Mouse (Mus musculus) kidney, postnatal 0 days (tissue): ENCODE measurements around the gene Nckap1l. TPM values are rescaled to one million over a fixed set of nuclear protein-coding genes. Genes with fewer than 3 reads are reported as not detected.
A peak's percentile ranks its signal among the peaks of the same experiment; 100 is the strongest.

ENCODE experiments used
- ATAC-seq: fragments of 200-750 bp; cut with Nextera tagmentation; replicated peaks from 2 replicates; pipeline ENCODE4 v1.8.0; 2017; ENCODE audit warnings: low read depth, moderate number of reproducible peaks, moderate TSS enrichment, moderate library complexity; ENCODE audit not compliant: low FRiP score
- DNase-seq: peaks from one replicate; pipeline ENCODE4 v3.0.0-alpha.2; 2016; ENCODE audit warnings: low spot score
- H3K27ac ChIP-seq: fragments of 300-500 bp; sonication (generic); 2 replicates; pipeline ENCODE4 v1.5.1; 2014; ENCODE audit warnings: mild to moderate bottlenecking
- H3K27me3 ChIP-seq: fragments of 300-500 bp; sonication (generic); 2 replicates; pipeline ENCODE4 v1.6.1; 2014; ENCODE audit warnings: low read length, mixed read lengths; ENCODE audit not compliant: insufficient read depth
- H3K36me3 ChIP-seq: fragments of 300-500 bp; sonication (generic); 2 replicates; pipeline ENCODE4 v1.6.1; 2014; ENCODE audit warnings: low read length, mixed read lengths; ENCODE audit not compliant: insufficient read depth
- H3K4me1 ChIP-seq: fragments of 300-500 bp; sonication (generic); replicated peaks from 2 replicates; pipeline ENCODE4 v1.6.1; 2014; ENCODE audit warnings: antibody characterized with exemption, low read length, mixed read lengths; ENCODE audit not compliant: insufficient read depth
- H3K4me2 ChIP-seq: fragments of 300-500 bp; sonication (generic); 2 replicates; pipeline ENCODE4 v1.6.1; 2014; ENCODE audit warnings: mild to moderate bottlenecking, low read length, moderate library complexity, mixed read lengths
- H3K4me3 ChIP-seq: fragments of 300-500 bp; sonication (generic); replicated peaks from 2 replicates; pipeline ENCODE4 v1.5.1; 2014; ENCODE audit warnings: low read depth, low read length
- H3K9ac ChIP-seq: fragments of 300-500 bp; sonication (generic); 2 replicates; pipeline ENCODE4 v1.6.1; 2014; ENCODE audit warnings: low read depth, low read length
- H3K9me3 ChIP-seq: fragments of 300-500 bp; sonication (generic); replicated peaks from 2 replicates; pipeline ENCODE4 v1.6.1; 2016; ENCODE audit warnings: low read length, inconsistent platforms, mixed read lengths
- CTCF ChIP-seq: IDR thresholded peaks from 2 replicates; pipeline ENCODE4 v1.5.1; 2016; ENCODE audit warnings: antibody characterized with exemption, low read depth, mild to moderate bottlenecking, moderate library complexity
- WGBS: fragments of 180-500 bp; shearing (Covaris S2); extraction: QIAGEN DNeasy Blood & Tissue Kit; methylation state at CpG from one replicate; pipeline ENCODE4 v1.1.7; 2014; 5-methylcytosine and 5-hydroxymethylcytosine counted together
- polyA plus RNA-seq: library from polyadenylated mRNA; unstranded; fragments of >200 nt; fragmentation: Nextera tagmentation; extraction: Ambion mirVana; gene quantifications from 2 replicates; pipeline ENCODE4 v1.2.1, GENCODE M21; 2015

Nckap1l gene
- polyA plus RNA-seq, 1 experiment from 2014 or later: 1.2 TPM

DNA sequence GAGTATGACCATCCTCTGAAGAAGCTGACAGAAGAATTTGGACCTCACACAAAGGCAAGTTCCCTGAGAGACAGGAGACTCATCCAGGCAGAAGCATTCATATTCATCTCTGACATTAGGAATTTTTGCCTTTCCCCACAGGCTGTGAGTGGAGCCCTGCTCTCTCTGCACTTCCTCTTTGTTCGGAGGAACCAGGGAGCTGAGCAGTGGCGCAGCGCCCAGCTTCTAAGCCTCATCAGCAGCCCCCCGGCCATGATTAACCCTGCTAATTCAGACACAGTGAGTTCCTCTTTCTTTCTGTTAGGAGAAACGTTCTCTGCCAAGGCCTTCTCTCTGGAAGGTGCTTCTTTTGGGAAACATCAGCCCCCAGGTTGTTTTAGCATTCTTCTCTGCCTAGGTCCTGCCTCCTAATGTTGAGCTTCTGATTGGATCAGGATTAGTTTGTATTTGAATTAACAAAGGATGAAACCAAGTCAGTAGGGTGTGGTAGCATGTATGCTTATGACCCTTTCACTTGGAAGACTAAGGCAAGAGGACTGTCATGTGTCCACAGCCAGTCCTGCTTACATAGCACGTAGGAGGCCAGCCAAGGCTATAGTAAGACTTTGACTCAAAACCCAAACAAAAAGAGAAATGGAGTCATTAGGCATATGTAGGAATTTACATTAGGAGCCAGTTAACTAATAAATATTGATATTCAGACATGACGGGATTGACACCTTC is 9.1 kb downstream of the Nckap1l start:
- Histone ChIP-seq H3K27ac (no peak overlapping the region), H3K4me2 (no peak overlapping the region), H3K9me3 (no peaks in the 10 kb centered on the region), H3K9ac (no peak overlapping the region), H3K4me3 (no peak overlapping the region), H3K27me3 (no peaks in the 10 kb centered on the region), H3K36me3 (no peaks in the 10 kb centered on the region), H3K4me1 (no peaks in the 10 kb centered on the region)
- no peak for DNase-seq
- no peak for TF ChIP-seq CTCF
- 74% methylated on average over 7 of the region's 7 CpGs for WGBS
- no peak for ATAC-seq

DNA sequence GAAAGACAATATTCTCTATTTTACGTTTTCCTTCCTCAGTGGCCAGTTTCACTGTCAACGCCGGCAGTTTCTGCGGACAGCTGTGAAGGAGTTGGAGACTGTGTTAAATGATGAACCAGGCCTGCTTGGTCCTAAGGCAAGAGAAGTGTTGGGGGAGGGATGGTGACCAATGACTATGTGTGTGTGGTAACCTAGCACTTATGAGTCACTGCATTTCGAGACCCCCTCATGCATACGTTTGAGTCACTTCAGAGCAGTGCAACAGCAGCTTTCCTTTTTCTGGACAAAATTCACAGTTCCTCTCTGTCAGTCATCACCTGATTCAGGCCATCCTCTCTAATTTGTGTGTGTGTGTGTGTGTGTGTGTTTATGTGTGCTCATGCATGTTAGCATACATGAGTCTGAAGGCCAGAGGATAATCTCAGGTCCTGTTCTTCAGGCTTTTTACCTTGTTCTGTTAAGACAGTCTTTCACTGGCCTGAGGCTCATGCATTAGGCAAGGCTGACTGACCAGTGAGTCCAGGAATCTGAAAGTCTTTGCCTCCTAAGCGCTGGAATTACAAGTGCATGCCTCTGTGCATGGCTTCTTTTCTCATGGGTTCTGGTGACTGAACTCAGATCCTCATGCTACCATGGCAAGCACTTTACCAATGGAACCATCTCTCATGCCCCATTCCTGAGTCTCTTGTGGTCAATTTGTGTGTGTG is 18.0 kb downstream of the Nckap1l start:
- H3K36me3 ChIP-seq: no peaks in the 10 kb centered on the region
- no peak overlapping the region for H3K9ac ChIP-seq
- no peak for TF ChIP-seq CTCF
- H3K4me1 ChIP-seq: no peaks in the 10 kb centered on the region
- no peak overlapping the region for H3K27ac ChIP-seq
- H3K4me2 ChIP-seq: no peak overlapping the region
- DNase-seq (no peak), ATAC-seq (0 out of 2 replicates have a peak, but pooled peaks have one; percentile 33)
- no peaks in the 10 kb centered on the region for H3K9me3 ChIP-seq
- H3K4me3 ChIP-seq: no peak overlapping the region
- 63% methylated on average over 7 of the region's 7 CpGs for WGBS
- no peaks in the 10 kb centered on the region for H3K27me3 ChIP-seq

DNA sequence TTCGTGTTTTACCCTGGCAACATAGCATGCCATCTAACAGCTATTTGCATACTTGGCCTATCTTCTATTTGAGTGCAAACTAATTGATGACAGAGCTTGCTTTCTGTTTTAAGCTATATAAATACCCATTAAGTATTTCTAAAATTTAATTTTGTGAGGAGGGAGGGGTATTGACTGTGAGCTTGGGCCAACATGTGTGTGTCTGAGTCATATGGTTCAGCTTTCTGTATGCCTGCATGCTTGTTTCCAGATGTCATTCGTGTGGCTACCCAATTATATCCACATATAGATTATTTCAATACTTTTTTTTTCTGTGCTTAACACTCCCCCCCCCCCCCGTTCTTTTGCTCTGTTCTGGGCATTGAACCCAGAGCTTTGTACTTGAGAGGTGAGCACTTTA is 18.7 kb downstream of the Nckap1l start:
- Histone ChIP-seq H3K9ac (no peak overlapping the region), H3K4me2 (no peak overlapping the region), H3K4me1 (no peaks in the 10 kb centered on the region), H3K9me3 (no peaks in the 10 kb centered on the region), H3K36me3 (no peaks in the 10 kb centered on the region), H3K4me3 (no peak overlapping the region), H3K27ac (no peak overlapping the region), H3K27me3 (no peaks in the 10 kb centered on the region)
- no peak for TF ChIP-seq CTCF
- DNase-seq (no peak), ATAC-seq (no peak)
- WGBS: 79% methylated on average over 3 of the region's 3 CpGs

DNA sequence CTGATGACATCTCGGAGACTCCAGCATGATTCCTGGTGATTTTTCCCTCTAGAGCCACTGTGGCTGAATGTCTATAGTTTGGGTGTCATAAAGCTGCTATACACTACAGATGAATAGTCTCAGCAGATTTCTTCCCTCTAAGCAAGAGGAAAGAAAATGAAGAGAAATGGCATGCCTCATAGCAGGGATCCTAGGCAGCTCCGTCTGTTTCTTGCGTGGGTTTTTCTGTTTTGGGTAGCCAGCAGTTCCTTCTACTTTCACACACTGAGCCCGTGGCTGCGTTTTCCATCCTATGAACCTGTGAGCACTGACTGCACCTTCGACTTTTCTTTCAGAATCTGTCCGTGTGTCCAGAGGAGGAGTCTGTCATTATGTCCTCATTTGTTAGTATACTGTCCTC is 19.6 kb downstream of the Nckap1l start:
- Histone ChIP-seq H3K9ac (no peak overlapping the region), H3K9me3 (no peaks in the 10 kb centered on the region), H3K27me3 (no peaks in the 10 kb centered on the region), H3K36me3 (no peaks in the 10 kb centered on the region), H3K4me1 (no peaks in the 10 kb centered on the region), H3K4me2 (no peak overlapping the region), H3K27ac (no peak overlapping the region), H3K4me3 (no peak overlapping the region)
- no peak for ATAC-seq
- no peak for TF ChIP-seq CTCF
- WGBS: 87% methylated on average over 7 of the region's 7 CpGs
- DNase-seq: no peak

DNA sequence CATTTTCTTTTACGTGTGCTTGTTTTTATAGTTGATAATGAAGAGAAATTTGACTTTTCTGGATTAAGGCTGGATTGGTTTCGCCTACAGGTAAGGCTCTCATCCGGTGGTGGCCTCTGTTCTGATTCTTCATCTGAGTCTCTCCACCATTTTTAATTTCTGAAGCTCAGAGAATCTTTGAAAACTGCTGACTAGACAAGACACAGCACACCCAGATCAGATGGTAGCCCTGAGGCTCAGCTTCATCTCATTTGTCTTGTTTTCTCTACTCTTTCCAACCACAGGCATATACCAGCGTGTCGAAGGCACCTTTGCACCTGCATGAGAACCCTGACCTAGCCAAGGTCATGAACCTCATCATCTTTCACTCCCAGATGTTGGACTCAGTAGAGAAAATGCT is 20.2 kb downstream of the Nckap1l start:
- no peaks in the 10 kb centered on the region for H3K9me3 ChIP-seq
- H3K27me3 ChIP-seq: no peaks in the 10 kb centered on the region
- WGBS: 77% methylated on average over 5 of the region's 5 CpGs
- no peak for DNase-seq
- H3K4me2 ChIP-seq: no peak overlapping the region
- H3K4me3 ChIP-seq: no peak overlapping the region
- H3K4me1 ChIP-seq: no peaks in the 10 kb centered on the region
- H3K36me3 ChIP-seq: no peaks in the 10 kb centered on the region
- H3K9ac ChIP-seq: no peak overlapping the region
- ATAC-seq: no peak
- TF ChIP-seq CTCF: no peak
- no peak overlapping the region for H3K27ac ChIP-seq

DNA sequence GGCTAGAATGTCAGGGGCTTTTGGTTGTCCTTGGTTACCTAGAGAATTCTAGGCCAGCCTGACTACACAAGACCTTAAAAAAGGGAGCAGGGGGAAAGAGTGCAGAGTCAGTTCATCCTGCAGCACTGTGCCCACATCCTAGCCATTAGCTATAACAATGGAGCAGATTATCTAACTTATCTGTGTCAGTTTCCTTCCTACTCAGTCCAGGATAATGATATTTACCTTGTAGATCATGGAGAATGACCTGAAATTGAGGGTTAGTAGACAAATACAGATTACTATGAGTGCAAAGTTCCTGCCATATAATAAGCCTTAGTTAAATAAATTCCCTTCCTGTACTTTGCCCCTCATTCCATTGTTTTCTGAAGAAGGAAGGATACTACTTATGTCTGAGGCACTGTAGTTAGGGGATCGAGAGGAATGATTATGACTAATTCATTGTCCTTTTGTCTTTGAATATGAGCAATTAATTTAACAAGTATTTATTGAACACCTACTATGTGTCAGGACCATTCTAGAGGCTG is 25.5 kb downstream of the Nckap1l start:
- TF ChIP-seq CTCF: no peak
- no peak overlapping the region for H3K4me2 ChIP-seq
- no peaks in the 10 kb centered on the region for H3K36me3 ChIP-seq
- no peaks in the 10 kb centered on the region for H3K9me3 ChIP-seq
- no peak for DNase-seq
- no peak overlapping the region for H3K9ac ChIP-seq
- H3K27ac ChIP-seq: no peak overlapping the region
- H3K4me3 ChIP-seq: no peak overlapping the region
- no peaks in the 10 kb centered on the region for H3K4me1 ChIP-seq
- 63% methylated on average over 1 of the region's 1 CpGs for WGBS
- H3K27me3 ChIP-seq: no peaks in the 10 kb centered on the region
- ATAC-seq: no peak
